Mouse (Mus musculus): Measurements from ENCODE around the gene Cacna2d2.
A peak's percentile ranks its signal among the peaks of the same experiment; 100 is the strongest.

Gene Cacna2d2

GRCm38 (mm10) chr9:107409449-107409848, 10.0 kb downstream of the Cacna2d2 start:
- no peak for DNase-seq

GRCm38 (mm10) chr9:107417106-107417505, 17.7 kb downstream of the Cacna2d2 start:
- no peak for DNase-seq

GRCm38 (mm10) chr9:107419491-107420244, 20.3 kb downstream of the Cacna2d2 start:
- DNase-seq: no peak

GRCm38 (mm10) chr9:107420898-107421297, 21.5 kb downstream of the Cacna2d2 start:
- DNase-seq: no peak

GRCm38 (mm10) chr9:107422878-107423277, 23.5 kb downstream of the Cacna2d2 start:
- DNase-seq: no peak

- no peak for DNase-seq
Observed at GRCm38 (mm10) chr9:107424485-107425175, 25.2 kb downstream of the Cacna2d2 start.

GRCm38 (mm10) chr9:107427876-107428275, 28.5 kb downstream of the Cacna2d2 start:
- DNase-seq: no peak

GRCm38 (mm10) chr9:107428451-107429186, 29.2 kb downstream of the Cacna2d2 start:
- DNase-seq: no peak

GRCm38 (mm10) chr9:107430445-107430844, 31.0 kb downstream of the Cacna2d2 start:
- no peak for DNase-seq

GRCm38 (mm10) chr9:107432546-107432945, 33.1 kb downstream of the Cacna2d2 start:
- no peak for DNase-seq

GRCm38 (mm10) chr9:107434851-107435250, 35.4 kb downstream of the Cacna2d2 start:
- no peak for DNase-seq

GRCm38 (mm10) chr9:107435285-107435684, 35.9 kb downstream of the Cacna2d2 start:
- DNase-seq: no peak

GRCm38 (mm10) chr9:107442891-107443290, 43.5 kb downstream of the Cacna2d2 start:
- DNase-seq: no peak

- DNase-seq: no peak
Observed at GRCm38 (mm10) chr9:107443324-107443723, 43.9 kb downstream of the Cacna2d2 start.

- DNase-seq: no peak
Observed at GRCm38 (mm10) chr9:107445011-107445471, 45.6 kb downstream of the Cacna2d2 start.

- no peak for DNase-seq
Observed at GRCm38 (mm10) chr9:107448805-107449517, 49.5 kb downstream of the Cacna2d2 start.

GRCm38 (mm10) chr9:107451400-107451799, 52.0 kb downstream of the Cacna2d2 start:
- DNase-seq: no peak

GRCm38 (mm10) chr9:107451891-107452521, 52.6 kb downstream of the Cacna2d2 start:
- no peak for DNase-seq

- peak in 1 of 2 experiments; percentile 4 for DNase-seq
Observed at GRCm38 (mm10) chr9:107452552-107452951, 53.1 kb downstream of the Cacna2d2 start.

GRCm38 (mm10) chr9:107453151-107453550, 53.7 kb downstream of the Cacna2d2 start:
- no peak for DNase-seq

GRCm38 (mm10) chr9:107456667-107457066, 57.3 kb downstream of the Cacna2d2 start:
- DNase-seq: no peak

GRCm38 (mm10) chr9:107462907-107463306, 63.5 kb downstream of the Cacna2d2 start:
- no peak for DNase-seq
